Mouse (Mus musculus): ENCODE results near the gene 2300003K06Rik. TPM values are rescaled to one million over a fixed set of nuclear protein-coding genes. Genes with fewer than 3 reads are reported as not detected.
"Not testable (repeated sequence)": the region's sequence is repeated elsewhere in the genome, so short reads cannot be mapped to it uniquely, and the experiment has no call there.

The 2300003K06Rik gene
- polyA plus RNA-seq, 1 experiment, result not detected

- Histone ChIP-seq H3K27ac (ENCODE audit: control insufficient read depth, insufficient read depth, low read length) (no peak within 1 kb of the TSS), H3K36me3 (ENCODE audit: control insufficient read depth, insufficient read depth, low read length) (no peaks in the 10 kb centered on the region), H3K27me3 (ENCODE audit: control insufficient read depth, insufficient read depth, low read length) (no peaks in the 10 kb centered on the region), H3K4me1 (replicated peaks; ENCODE audit: control insufficient read depth, insufficient read depth, low read length) (no peaks in the 10 kb centered on the region), H3K4me3 (ENCODE audit: control insufficient read depth, insufficient read depth, low read length) (no peak within 1 kb of the TSS)
- TF ChIP-seq POLR2A (IDR thresholded peaks at IDR 0.05; ENCODE audit: control insufficient read depth, extremely low read depth, insufficient read depth, low read length, poor library complexity) (no peak), CTCF (IDR thresholded peaks at IDR 0.05; ENCODE audit: borderline replicate concordance, control insufficient read depth, extremely low read depth, insufficient read depth, low read length, poor library complexity) (no peak)
- no peak for DNase-seq
Observed at GRCm38 (mm10) chr11:99851508-99851907, 13.6 kb upstream of the 2300003K06Rik start, which contains the start of gene Krtap4-16. Gene Krtap4-16, minus strand, starts transcription at chr11:99851608.

- Histone ChIP-seq H3K27ac (ENCODE audit: control insufficient read depth, insufficient read depth, low read length) (no peak overlapping the region), H3K4me3 (ENCODE audit: control insufficient read depth, insufficient read depth, low read length) (no peak overlapping the region), H3K27me3 (ENCODE audit: control insufficient read depth, insufficient read depth, low read length) (no peaks in the 10 kb centered on the region), H3K36me3 (ENCODE audit: control insufficient read depth, insufficient read depth, low read length) (no peaks in the 10 kb centered on the region), H3K4me1 (replicated peaks; ENCODE audit: control insufficient read depth, insufficient read depth, low read length) (no peaks in the 10 kb centered on the region)
- no peak for DNase-seq
- 88% methylated on average over 2 of the region's 2 CpGs for WGBS
- no peak for TF ChIP-seq CTCF (IDR thresholded peaks at IDR 0.05; ENCODE audit: borderline replicate concordance, control insufficient read depth, extremely low read depth, insufficient read depth, low read length, poor library complexity)
- TF ChIP-seq POLR2A (IDR thresholded peaks at IDR 0.05; ENCODE audit: control insufficient read depth, extremely low read depth, insufficient read depth, low read length, poor library complexity), result no peak
Observed at GRCm38 (mm10) chr11:99846746-99847145, 8.9 kb upstream of the 2300003K06Rik start.

- 72% methylated on average over 1 of the region's 1 CpGs for WGBS
- no peak for DNase-seq
- Histone ChIP-seq H3K36me3 (ENCODE audit: control insufficient read depth, insufficient read depth, low read length) (no peaks in the 10 kb centered on the region), H3K4me1 (replicated peaks; ENCODE audit: control insufficient read depth, insufficient read depth, low read length) (no peaks in the 10 kb centered on the region), H3K27ac (ENCODE audit: control insufficient read depth, insufficient read depth, low read length) (no peak overlapping the region), H3K27me3 (ENCODE audit: control insufficient read depth, insufficient read depth, low read length) (no peaks in the 10 kb centered on the region), H3K4me3 (ENCODE audit: control insufficient read depth, insufficient read depth, low read length) (no peak overlapping the region)
- TF ChIP-seq CTCF (IDR thresholded peaks at IDR 0.05; ENCODE audit: borderline replicate concordance, control insufficient read depth, extremely low read depth, insufficient read depth, low read length, poor library complexity), result no peak
- TF ChIP-seq POLR2A (IDR thresholded peaks at IDR 0.05; ENCODE audit: control insufficient read depth, extremely low read depth, insufficient read depth, low read length, poor library complexity), result no peak
Observed at GRCm38 (mm10) chr11:99842185-99842584, 4.3 kb upstream of the 2300003K06Rik start.

- not testable (repeated sequence) for H3K27ac ChIP-seq (ENCODE audit: control insufficient read depth, insufficient read depth, low read length); H3K27me3 ChIP-seq (ENCODE audit: control insufficient read depth, insufficient read depth, low read length); H3K4me1 ChIP-seq (replicated peaks; ENCODE audit: control insufficient read depth, insufficient read depth, low read length); DNase-seq; H3K36me3 ChIP-seq (ENCODE audit: control insufficient read depth, insufficient read depth, low read length); H3K4me3 ChIP-seq (ENCODE audit: control insufficient read depth, insufficient read depth, low read length)
- 90% methylated on average over 2 of the region's 2 CpGs for WGBS
Observed at GRCm38 (mm10) chr11:99815566-99815965, 22.3 kb downstream of the 2300003K06Rik start, which contains the start of gene Gm11564. Gene Gm11564, minus strand, starts transcription at chr11:99815666.

GRCm38 (mm10) chr11:99809792-99810191, 28.1 kb downstream of the 2300003K06Rik start, which contains the start of gene Krtap4-13:
Gene Krtap4-13, minus strand, starts transcription at chr11:99809892.
- not testable (repeated sequence) for H3K4me1 ChIP-seq (replicated peaks; ENCODE audit: control insufficient read depth, insufficient read depth, low read length); H3K27me3 ChIP-seq (ENCODE audit: control insufficient read depth, insufficient read depth, low read length); H3K27ac ChIP-seq (ENCODE audit: control insufficient read depth, insufficient read depth, low read length); H3K4me3 ChIP-seq (ENCODE audit: control insufficient read depth, insufficient read depth, low read length); DNase-seq; H3K36me3 ChIP-seq (ENCODE audit: control insufficient read depth, insufficient read depth, low read length)

GRCm38 (mm10) chr11:99804346-99804745, 33.5 kb downstream of the 2300003K06Rik start, which contains the start of gene Gm11554:
Gene Gm11554, minus strand, starts transcription at chr11:99804446.
- not testable (repeated sequence) for H3K4me3 ChIP-seq (ENCODE audit: control insufficient read depth, insufficient read depth, low read length); DNase-seq; H3K27me3 ChIP-seq (ENCODE audit: control insufficient read depth, insufficient read depth, low read length); H3K36me3 ChIP-seq (ENCODE audit: control insufficient read depth, insufficient read depth, low read length); H3K4me1 ChIP-seq (replicated peaks; ENCODE audit: control insufficient read depth, insufficient read depth, low read length); H3K27ac ChIP-seq (ENCODE audit: control insufficient read depth, insufficient read depth, low read length)
- no CpG with 5 or more reads among the region's 1 CpGs for WGBS

- not testable (repeated sequence) for H3K27ac ChIP-seq (ENCODE audit: control insufficient read depth, insufficient read depth, low read length); H3K4me1 ChIP-seq (replicated peaks; ENCODE audit: control insufficient read depth, insufficient read depth, low read length); H3K36me3 ChIP-seq (ENCODE audit: control insufficient read depth, insufficient read depth, low read length); DNase-seq; H3K27me3 ChIP-seq (ENCODE audit: control insufficient read depth, insufficient read depth, low read length); H3K4me3 ChIP-seq (ENCODE audit: control insufficient read depth, insufficient read depth, low read length)
- no CpG with 5 or more reads among the region's 1 CpGs for WGBS
Observed at GRCm38 (mm10) chr11:99798832-99799231, 39.0 kb downstream of the 2300003K06Rik start, which contains the start of gene Gm11569. Gene Gm11569, minus strand, starts transcription at chr11:99798932.

Data from thymus, adult 2 months (tissue).